Mouse (Mus musculus): ENCODE results near the gene Hnrnpc. TPM values are rescaled to one million over a fixed set of nuclear protein-coding genes. Genes with fewer than 3 reads are reported as not detected.

The Hnrnpc gene
- total and polyA plus RNA-seq, 3 experiments, result 274 to 813 (median 370) TPM

DNA sequence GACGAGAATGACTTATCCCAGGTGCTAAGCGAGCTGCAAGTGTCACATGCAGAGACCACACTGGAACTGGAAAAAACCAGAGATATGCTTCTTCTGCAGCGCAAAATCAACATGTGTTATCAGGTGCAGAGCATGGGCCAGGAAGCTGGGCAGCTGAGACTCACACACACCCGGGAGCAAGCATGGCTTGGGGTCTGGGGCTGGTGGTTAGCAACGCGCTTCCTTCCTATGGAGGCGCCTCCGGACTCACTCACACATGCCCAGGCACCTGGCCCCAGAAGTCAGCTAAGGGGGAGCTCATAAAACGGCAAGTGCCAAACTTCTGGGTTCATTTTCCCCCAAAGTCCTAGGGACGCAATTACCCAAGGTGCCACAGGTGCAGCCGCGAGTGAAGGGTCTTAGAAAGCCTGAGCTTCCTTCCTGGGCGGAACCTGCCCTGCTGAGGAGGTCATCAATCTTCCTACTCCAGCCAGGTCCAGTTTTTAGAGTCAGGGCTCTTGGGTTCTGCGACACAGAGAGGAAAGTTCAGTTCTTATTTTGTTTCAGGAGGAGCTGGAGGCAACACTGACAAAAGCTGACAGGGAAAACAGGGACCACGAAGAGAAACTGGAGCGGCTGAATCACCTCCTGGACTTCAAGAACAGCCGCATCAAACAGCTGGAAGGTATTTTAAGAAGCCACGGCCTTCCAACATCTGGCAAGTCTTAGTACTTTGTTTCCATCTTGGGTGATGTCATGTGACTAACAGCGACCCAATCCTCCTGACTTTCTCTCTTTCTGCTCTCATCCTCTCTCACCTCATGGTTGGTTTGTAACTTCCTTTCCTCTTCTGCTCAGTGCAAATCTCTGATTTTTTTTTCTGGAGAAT is 37.0 kb upstream of the Hnrnpc start:
- Histone ChIP-seq H3K9me3 (replicated peaks; ENCODE audit: low read length) (no peaks in the 10 kb centered on the region), H3K9ac (ENCODE audit: insufficient read depth, low read depth) (peak overlapping the region; percentile 93), H3K27ac (ENCODE audit: insufficient read depth, low read depth) (peak overlapping the region; percentile 80), H3K27me3 (replicated peaks) (no peaks in the 10 kb centered on the region), H3K4me1 (ENCODE audit: control insufficient read depth in 1 of 2, insufficient read depth in 2 of 2) (peaks cover 13 to 34% of the 10 kb centered on the region in 2 experiments), H3K4me3 (replicated peaks in 1 of 3; ENCODE audit: low read depth in 2 of 3, low read length in 2 of 3, poor library complexity in 1 of 3) (peak overlapping the region; percentile 50 to 72 (median 61)), H3K36me3 (replicated peaks in 1 of 2; ENCODE audit: control insufficient read depth in 1 of 2, insufficient read depth in 1 of 2, low read length in 1 of 2) (peaks cover 12 to 26% of the 10 kb centered on the region in 2 experiments), H3K4me2 (ENCODE audit: insufficient read depth, low read depth, poor library complexity, severe bottlenecking) (peak overlapping the region; percentile 88), H3K79me2 (replicated peaks; ENCODE audit: control insufficient read depth, extremely low read depth, insufficient read depth, poor library complexity, severe bottlenecking) (0 out of 2 replicates have a peak, but pooled peaks cover 4% of the 10 kb centered on the region)
- DNase-seq (ENCODE audit: extremely low read depth), result peak; percentile 75
- TF ChIP-seq NELFE (IDR thresholded peaks at IDR 0.05; ENCODE audit: low read depth, low read length) (peak; percentile 56; the same call in 1 of the 2 replicates), JUN (IDR thresholded peaks at IDR 0.05; ENCODE audit: insufficient read depth, low read depth, low read length) (peak; percentile 30; the same call in 1 of the 2 replicates), MAX (IDR thresholded peaks at IDR 0.05; ENCODE audit: low read length) (peak; percentile 84), IRF4 (IDR thresholded peaks at IDR 0.05; ENCODE audit: low read depth, low read length) (peak; percentile 57; the same call in 1 of the 2 replicates), MEF2A (IDR thresholded peaks at IDR 0.05; ENCODE audit: borderline replicate concordance, low read depth, low read length) (peak; percentile 90), RCOR1 (conservative IDR thresholded peaks at IDR 0.05; ENCODE audit: low read depth, low read length) (no peak), TCF12 (IDR thresholded peaks at IDR 0.05; ENCODE audit: low read depth, low read length) (peak; percentile 65), SMC3 (IDR thresholded peaks at IDR 0.05; ENCODE audit: low read depth, low read length) (no peak), EP300 (IDR thresholded peaks at IDR 0.05; ENCODE audit: low read length) (peak; percentile 77), ZKSCAN1 (IDR thresholded peaks at IDR 0.05; ENCODE audit: borderline replicate concordance, low read depth, low read length) (no peak), KAT2A (IDR thresholded peaks at IDR 0.05; ENCODE audit: insufficient replicate concordance, low read length) (no peak), CHD1 (IDR thresholded peaks at IDR 0.05; ENCODE audit: low read depth, low read length) (no peak), NRF1 (IDR thresholded peaks at IDR 0.05; ENCODE audit: low read depth, low read length) (no peak), MAZ (IDR thresholded peaks at IDR 0.05; ENCODE audit: low read depth, low read length) (no peak), ETS1 (conservative IDR thresholded peaks at IDR 0.05; ENCODE audit: low read depth, low read length) (peak; percentile 92), ZMIZ1 (IDR thresholded peaks at IDR 0.05; ENCODE audit: low read depth, low read length) (no peak), E2F4 (IDR thresholded peaks at IDR 0.05; ENCODE audit: insufficient replicate concordance, low read depth, low read length) (no peak), USF2 (conservative IDR thresholded peaks at IDR 0.05; ENCODE audit: low read depth, low read length) (peak; percentile 80), JUND (conservative IDR thresholded peaks at IDR 0.05; ENCODE audit: low read depth, low read length) (peak; percentile 58), SIN3A (IDR thresholded peaks at IDR 0.05; ENCODE audit: low read length) (peak; percentile 95), ZNF384 (IDR thresholded peaks at IDR 0.05; ENCODE audit: low read depth, low read length) (peak; percentile 58), CTCF (conservative IDR thresholded peaks at IDR 0.05 in 1 of 2, IDR thresholded peaks at IDR 0.05 in 1 of 2; ENCODE audit: low read depth in 2 of 2, low read length in 2 of 2) (no peak), PAX5 (IDR thresholded peaks at IDR 0.05; ENCODE audit: low read length) (no peak), POLR2A (IDR thresholded peaks at IDR 0.05; ENCODE audit: low read depth, low read length) (peak; percentile 52), MAFK (IDR thresholded peaks at IDR 0.05; ENCODE audit: insufficient replicate concordance, low read length) (no peak), TBP (conservative IDR thresholded peaks at IDR 0.05; ENCODE audit: low read depth, low read length) (peak; percentile 63), MYC (IDR thresholded peaks at IDR 0.05; ENCODE audit: low read depth, low read length) (peak; percentile 87), POLR2AphosphoS2 (IDR thresholded peaks at IDR 0.05; ENCODE audit: low read depth, low read length) (no peak), USF1 (IDR thresholded peaks at IDR 0.05; ENCODE audit: low read depth, low read length) (peak; percentile 78), MXI1 (IDR thresholded peaks at IDR 0.05; ENCODE audit: low read depth, low read length) (peak; percentile 58), GABPA (IDR thresholded peaks at IDR 0.05; ENCODE audit: insufficient replicate concordance, low read depth, low read length) (no peak), CHD2 (IDR thresholded peaks at IDR 0.05; ENCODE audit: low read length) (no peak), HCFC1 (IDR thresholded peaks at IDR 0.05; ENCODE audit: low read depth, low read length) (peak; percentile 37), ELF1 (IDR thresholded peaks at IDR 0.05; ENCODE audit: low read depth, low read length) (peak; percentile 62; the same call in 1 of the 2 replicates), BHLHE40 (IDR thresholded peaks at IDR 0.05; ENCODE audit: low read depth, low read length) (peak; percentile 81), ZC3H11A (IDR thresholded peaks at IDR 0.05; ENCODE audit: low read depth, low read length) (no peak), UBTF (IDR thresholded peaks at IDR 0.05; ENCODE audit: low read depth, low read length) (no peak), RAD21 (IDR thresholded peaks at IDR 0.05; ENCODE audit: low read depth, low read length) (no peak)
- in situ Hi-C loops (cut with MboI; ENCODE audit: low pct_ligation_motif_present, low pct_unique_long_range_greater_than_20kb, low sequenced_read_pairs) (no loop called here), dilution Hi-C loops (cut with MboI; ENCODE audit: extremely low pct_ligation_motif_present, extremely low pct_unique_long_range_greater_than_20kb, low sequenced_read_pairs) (no loop called here)

Data from CH12.LX (cell line).